Mouse (Mus musculus) right cerebral cortex, postnatal 4 days (tissue): ENCODE data around the gene Mgat5.

Experiments used
- DNase-seq: peaks from one replicate; pipeline ENCODE4 v3.0.0-alpha.2; 2022

The Mgat5 gene

DNA sequence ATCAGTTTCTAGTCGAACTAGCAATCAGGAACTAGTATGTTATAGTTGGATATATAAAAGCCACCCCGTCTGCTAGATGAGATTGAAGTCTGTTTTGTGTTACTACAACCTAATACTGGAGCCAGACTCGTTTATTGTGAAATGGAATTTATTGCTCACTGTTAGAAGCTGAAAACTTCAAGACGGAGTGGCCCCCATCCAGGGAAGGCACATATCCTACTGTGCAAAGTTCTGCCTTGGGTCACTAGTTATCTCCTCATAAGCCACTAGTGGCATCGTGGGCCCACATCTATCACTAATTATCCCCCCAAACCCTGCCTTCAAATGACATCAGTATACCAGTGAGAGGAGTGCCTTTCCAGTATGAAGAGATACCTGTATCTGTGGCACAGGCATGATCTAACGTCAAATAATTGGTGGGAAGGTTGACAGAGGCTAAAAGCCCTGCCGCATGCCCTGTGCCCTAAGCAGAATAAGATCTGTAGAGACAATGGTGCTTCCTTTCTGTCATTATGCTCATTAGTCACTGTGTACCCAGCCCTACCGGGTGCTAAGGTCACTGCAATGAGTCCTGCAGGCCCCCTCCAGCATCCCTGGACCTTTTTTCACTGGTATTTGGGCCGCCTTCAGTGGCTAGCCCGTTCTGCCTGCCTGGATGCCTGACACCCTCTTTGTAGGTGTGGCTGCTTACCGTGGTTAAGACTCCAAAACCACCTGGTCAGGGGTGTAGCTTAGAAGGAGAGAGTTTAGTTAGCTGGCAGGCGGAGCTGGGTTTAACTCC is 191.9 kb downstream of the Mgat5 start:
- DNase-seq: no peak

- no peak for DNase-seq
Observed at GRCm38 (mm10) chr1:127397396-127397795, 192.6 kb downstream of the Mgat5 start.

- no peak for DNase-seq
Observed at GRCm38 (mm10) chr1:127398186-127398585, 193.4 kb downstream of the Mgat5 start.

GRCm38 (mm10) chr1:127400198-127400597 is 195.4 kb downstream of the Mgat5 start:
- no peak for DNase-seq

DNA sequence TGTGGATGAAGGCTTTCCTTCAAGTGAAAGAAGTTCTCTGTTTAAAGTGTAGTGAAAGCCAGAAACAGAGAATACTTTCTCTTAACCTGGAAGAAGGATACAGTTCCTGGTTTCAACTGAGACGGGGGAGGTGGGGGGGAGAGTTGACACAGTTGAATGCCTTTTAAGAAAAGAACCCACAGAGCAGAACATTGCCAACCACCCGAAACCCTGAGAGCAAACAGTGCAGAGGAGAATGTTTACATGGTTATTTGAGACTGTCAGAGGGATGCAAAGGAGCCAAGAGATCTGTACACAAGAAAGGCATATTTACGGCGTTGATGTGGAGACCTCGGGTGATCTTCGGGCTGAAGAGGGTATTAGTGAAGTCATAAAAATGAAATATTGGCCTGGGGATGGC is 195.9 kb downstream of the Mgat5 start:
- DNase-seq: no peak

- no peak for DNase-seq
Observed at GRCm38 (mm10) chr1:127404655-127405054, 199.8 kb downstream of the Mgat5 start.

DNA sequence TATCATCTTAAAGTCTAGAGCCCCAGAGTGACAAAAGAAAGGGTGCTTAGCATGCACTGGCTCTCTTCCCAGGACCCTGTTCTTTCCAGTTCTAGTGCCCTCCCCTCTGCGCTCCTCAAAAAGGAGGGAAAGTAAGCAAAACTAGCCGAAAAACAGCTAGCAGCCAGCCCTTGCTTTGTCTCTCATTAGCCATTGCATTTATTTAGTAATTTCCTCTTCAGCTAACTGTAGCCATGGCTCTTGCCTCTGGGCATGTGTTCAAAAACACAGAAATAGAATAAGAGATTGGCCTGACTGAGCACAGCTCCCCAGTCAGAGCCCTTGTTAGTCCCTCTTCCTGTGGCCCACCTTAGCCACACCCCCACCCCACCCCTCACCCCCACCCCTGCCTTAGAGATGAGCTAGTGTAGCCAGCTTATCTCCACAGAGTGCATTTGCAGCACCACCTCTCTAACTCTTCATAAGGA is 204.2 kb downstream of the Mgat5 start:
- no peak for DNase-seq

DNA sequence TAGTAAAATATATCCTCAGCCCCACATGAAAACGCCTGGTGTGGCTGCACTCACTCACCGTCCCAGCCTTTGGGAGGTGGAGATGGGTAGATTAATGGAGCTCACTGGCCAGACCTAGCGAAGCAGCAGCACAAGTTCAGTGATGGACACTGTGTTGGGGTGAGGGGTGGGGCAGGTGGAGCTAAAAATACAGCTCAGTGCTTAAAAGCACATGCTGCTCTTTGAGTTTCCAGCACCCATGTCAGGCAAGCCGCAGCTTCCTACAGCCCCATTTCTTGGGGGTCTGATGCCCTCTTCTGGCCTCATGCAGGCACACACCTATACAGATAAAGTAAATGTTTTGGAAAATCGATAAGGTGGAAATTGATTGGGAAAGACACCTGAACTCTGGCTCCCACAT is 204.7 kb downstream of the Mgat5 start:
- DNase-seq: no peak

DNA sequence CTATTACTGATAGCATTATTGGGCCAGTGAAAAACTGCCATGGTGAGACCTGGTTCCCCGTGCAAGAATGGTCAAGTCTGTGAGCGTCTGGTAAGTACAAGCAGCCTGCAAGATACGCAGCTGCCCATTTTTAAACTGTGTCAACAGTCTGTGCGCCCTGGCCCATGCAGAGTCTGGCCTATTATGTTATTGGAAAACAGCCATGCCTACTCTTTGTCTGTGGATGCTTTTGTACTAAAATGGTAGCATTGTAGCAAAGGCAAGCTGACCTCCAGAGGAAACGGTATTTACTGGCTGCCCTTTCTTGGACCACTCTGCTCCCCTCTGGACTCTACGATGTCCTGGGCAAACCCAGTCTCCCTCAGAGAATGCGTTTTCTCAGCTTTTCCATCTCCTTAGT is 209.7 kb downstream of the Mgat5 start:
- DNase-seq: no peak

DNA sequence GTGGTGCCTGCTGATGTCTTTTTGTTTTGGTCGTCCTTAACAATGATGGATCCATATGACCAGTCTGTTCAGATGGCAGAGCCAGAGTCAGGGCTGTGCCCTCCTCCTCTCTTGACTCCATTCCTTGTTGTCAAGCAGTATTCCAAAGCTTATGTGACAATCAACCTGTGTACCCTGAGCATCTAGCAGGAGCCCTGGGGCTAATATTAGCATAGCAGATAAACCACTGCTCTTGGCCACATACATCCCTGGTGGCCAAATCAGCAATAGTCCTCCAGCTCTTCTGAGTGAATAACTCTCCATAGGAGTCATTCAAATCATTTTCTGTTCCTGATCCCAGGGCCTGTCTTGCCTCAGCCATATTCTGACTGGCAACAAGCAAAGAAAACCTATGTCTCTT is 211.1 kb downstream of the Mgat5 start:
- DNase-seq: no peak

DNA sequence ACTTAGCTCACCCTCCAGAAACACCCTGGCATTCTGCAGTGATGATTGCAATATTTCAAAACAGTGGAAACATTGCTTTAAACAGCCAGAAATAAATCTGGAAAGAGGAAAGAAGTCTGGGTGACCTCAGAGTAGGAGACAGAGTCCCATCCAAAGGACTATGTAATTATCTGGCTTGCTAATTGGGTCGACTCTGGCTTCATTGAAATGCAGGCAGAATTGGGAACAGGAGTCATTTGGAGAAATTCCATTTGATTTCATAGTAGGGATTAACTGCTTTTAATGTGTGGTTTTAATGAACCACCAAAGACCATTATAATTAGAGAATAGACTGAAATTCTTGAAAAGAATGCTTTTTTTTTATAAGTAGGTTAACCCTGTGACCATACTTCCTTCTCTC is 212.2 kb downstream of the Mgat5 start:
- DNase-seq: no peak

GRCm38 (mm10) chr1:127418916-127419575 is 214.2 kb downstream of the Mgat5 start:
- no peak for DNase-seq

DNA sequence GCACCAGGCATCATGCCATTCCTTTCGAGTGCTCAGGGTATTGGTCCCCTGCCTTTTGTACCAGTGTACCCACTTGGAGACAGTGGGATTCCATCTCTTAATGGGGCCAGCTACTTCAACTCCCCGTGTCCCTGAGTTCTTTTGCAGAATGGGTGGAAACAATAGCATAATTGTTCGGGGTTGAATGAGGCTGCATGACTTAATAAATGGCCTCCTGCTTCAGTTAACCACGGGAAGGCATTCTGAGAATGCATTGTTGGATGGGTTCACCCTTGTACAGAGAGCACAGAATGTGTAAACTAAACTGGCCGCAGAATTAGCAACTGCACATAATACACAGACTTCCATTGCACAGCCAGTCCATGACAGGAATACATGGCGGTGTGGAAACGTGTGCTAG is 214.8 kb downstream of the Mgat5 start:
- DNase-seq: no peak

- DNase-seq: no peak
Observed at GRCm38 (mm10) chr1:127420383-127420782, 215.6 kb downstream of the Mgat5 start.

- no peak for DNase-seq
Observed at GRCm38 (mm10) chr1:127420795-127421194, 216.0 kb downstream of the Mgat5 start.

DNA sequence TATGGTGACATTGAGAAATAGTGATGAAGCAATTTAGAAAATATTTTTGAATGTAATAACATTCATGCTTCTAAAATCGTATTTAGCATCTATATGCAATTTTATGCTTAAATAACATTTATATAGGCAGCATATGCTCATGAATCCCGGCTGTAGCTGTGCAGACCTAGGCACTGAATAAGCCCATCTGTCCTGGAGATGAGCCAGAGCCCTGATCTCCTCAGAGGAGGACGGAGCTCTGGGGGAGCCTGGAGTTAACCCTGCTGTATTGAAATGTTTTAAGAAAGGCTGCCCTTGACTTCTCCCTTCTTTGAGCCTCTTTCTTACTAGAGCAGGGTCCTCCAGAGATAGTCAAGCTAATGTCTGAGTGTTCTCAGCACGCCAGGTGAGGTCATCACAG is 217.8 kb downstream of the Mgat5 start:
- DNase-seq: no peak

DNA sequence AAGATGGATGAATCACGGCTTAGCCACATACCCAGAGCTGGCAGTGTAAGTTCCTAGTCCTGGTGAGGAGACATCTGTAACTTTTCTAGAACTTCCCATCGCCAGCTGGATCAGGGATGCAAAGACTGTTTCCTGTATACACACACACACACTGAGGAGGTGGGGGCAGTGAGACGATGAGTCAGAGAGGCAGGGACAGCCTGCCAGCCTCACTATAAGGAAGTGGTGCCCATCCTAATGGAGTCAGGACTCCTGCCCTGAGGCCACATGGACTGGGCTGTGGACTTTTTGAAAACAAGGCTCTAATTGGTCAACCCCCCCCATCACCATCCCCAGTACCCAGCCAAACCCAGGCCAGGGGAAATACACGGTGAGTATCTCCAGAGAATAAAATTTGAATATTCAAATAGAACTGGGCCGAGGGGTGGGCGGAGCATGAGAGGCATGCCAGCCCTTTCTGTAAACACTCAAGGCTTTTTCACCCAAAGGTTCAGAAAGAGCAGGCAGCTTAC is 220.3 kb downstream of the Mgat5 start:
- DNase-seq: no peak

GRCm38 (mm10) chr1:127430290-127430689 is 225.5 kb downstream of the Mgat5 start:
- DNase-seq: no peak

GRCm38 (mm10) chr1:127434829-127435228 is 230.0 kb downstream of the Mgat5 start:
- no peak for DNase-seq

DNA sequence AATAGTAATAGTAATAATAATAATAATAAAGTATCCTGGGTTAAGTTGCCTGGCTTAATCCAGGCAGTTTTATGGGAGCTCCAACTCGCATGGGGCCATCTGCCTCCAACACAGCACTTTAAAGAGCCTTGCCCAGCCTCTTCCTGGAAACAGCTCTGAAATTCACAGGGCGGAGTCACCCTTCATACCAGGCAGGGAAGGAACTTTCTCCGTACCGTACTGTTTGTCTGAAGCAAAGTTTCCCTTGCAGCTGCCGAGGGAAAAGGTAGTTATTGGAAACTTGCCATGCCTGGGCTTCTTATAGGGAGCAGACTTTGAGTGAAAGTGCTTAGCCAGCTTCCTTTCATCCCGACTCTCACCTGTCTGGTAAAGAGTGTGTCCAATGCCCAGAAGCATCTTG is 232.3 kb downstream of the Mgat5 start:
- no peak for DNase-seq

GRCm38 (mm10) chr1:127439452-127439891 is 234.7 kb downstream of the Mgat5 start:
- DNase-seq: no peak

DNA sequence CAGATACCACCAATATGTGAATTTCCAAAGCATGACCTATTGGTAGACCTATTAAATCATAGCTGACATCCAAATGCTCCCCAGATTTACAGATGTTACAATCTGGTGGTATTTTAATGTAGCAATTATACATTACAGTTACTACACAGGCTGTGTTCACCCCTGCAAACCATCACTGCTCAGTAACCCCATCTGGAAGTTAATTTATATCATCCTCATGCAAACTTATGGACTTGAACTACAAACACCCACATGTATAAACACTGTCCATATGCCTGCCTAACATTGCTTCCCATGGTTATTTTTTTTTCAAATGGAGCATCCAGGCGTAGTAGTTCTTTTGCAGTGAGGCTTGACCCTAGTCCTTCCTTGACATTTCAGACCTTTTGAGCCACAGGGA is 236.2 kb downstream of the Mgat5 start:
- no peak for DNase-seq

DNA sequence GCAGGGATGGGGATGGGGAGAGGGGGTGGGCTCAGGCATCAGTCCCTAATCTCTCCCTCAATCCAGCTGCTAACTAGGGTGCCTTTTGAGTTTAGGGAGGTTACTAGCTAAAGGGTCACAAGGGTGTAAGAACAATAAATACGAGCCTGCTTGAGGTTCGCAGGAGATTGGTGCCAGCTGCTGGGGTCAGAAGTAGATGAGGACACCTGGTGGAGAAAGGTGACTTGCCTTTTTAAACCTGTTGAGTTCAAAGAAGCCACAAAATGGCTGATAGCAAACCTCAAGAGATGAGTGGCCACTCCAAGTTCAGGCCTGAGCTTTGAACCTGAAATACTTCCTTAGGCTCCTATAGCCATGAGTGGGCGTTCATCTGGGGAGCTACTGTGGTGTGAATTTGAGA is 236.9 kb downstream of the Mgat5 start:
- DNase-seq: no peak
